Mouse (Mus musculus) frontal cortex, postnatal 14 days (tissue): ENCODE measurements around the gene Dsn1.

Source experiments
- DNase-seq, 2 experiments: peaks; one replicate each; pipeline ENCODE4 v3.0.0; 2022; ENCODE audit warnings: low spot score in 2 of 2

Dsn1 gene

DNA sequence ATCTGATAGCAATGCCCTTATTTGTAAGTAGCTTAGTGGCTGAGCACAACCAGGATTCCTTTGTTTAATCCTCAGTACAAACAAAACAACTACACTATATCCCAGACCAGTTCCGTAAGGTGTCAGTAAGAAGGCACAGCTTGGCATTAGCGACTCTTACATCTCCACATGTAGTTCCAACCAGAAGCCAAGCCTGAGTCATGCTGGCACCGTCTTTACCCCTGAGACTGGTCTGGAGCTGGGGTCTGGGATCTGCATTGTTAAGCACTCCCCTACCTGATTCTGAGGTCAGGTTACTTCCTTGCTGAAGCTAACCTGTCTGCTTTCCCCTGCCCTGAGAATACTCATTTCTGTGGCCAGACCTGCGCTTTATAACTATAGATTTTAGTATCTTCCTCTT is 38.5 kb downstream of the Dsn1 start:
- no peak for DNase-seq

DNA sequence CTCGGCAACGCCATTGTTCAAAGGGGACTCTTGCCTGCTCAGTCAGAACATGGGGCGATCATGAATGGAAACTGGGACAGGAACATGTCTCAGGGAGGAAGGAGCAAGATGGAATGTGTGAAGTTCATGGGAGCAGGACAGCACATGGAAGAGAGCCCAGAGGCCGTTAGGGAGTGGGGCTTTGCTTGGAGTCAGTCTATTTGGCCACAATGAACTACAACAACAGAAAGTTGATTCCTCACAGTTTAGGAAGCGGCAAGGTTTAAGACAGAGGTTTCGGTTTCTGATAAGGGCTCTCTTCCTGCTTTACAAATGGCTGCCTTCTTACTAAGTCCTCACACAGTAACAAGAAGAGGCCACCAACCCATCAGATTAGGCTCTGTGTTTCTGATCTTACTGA is 39.6 kb downstream of the Dsn1 start:
- DNase-seq: no peak

DNA sequence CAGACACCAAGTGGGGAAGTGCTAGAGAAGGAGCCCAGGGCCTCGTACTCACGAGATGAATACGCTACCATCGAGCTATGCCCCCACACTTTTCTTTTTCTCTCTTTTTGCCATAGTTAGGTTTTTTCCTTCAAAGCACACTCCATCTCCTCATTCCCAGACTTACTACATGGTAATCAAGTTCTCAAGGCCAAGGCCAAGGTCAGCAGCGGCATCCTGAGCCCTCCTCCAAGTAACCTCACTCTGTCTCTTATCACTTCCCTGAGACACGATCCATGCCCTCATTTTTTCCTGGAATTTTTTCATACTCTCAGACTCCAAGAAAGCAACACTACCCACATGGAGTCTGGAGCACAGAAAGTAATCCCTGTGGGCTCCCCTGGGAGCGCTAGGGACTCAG is 43.1 kb downstream of the Dsn1 start:
- no peak for DNase-seq

DNA sequence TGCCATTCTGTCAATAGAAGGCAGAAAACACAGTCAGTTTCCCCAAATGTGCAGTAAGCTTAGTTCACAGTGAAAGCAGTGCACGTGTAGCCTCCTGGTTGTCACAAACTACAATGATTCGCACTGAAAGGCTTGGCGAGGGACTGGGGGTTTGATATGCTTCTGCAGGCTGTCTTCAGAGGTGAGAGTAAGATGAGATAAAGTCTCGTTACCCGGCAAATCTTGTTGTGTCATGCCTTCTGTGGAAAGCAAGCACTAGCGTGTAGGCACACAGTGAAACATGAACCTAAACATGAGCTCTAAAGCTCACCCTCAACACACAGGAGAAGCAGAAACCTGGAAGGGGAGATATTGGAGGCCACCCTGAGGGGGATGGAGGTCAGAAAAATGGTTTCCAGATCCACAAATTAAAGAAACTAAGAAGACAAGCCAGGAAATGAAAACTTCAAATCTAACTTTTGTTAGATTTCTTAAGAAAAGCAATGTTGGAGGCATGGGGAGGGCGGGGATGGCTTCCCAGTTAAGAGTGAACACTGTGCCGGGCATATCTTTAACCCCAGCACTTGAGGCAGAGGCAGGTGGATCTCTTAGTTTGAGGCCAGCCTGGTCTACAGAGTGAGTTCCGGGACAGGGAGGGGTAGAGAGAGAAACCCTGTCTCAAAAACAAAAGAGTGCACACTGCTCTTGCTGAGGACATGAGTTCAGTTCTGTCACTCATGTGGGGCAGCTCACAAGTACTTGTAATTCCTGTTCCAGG is 48.3 kb downstream of the Dsn1 start:
- no peak for DNase-seq

DNA sequence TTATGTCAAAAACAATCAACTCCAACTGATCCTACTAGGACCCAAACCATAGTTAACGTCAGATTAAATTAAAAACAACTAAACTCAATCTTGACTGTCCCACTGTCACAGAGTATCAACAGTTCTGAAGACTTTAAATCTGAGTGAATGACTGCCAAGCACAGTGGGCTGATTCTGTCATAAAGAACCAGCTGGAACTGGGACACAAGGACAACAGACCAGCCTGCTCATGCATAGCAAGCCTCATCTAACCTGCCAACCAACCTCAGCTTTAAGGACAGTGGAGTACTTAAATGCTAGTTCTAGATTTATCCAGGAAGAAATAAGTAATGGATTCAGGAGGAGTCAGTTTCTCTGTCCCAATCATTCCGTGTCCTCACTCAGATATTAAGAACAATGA is 49.9 kb downstream of the Dsn1 start:
- no peak for DNase-seq

DNA sequence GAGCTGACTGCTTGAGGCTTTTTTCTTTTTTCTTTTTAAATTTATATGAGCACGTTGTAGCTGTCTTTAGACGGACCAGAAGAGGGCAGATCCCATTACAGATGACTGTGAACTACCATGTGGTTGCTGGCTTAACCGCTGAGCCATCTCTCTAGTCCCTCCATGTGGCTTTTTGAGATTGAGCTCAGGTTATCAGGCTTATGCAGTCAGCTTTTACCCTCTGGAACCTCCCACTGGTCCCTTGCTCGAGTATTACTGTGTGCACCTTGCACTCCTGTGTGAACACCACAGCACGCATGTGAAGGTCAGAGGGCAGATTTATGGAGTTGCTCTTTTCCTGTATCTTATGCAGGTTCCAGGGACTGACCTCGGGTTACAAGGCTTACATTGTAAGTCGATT is 50.6 kb downstream of the Dsn1 start:
- DNase-seq: no peak

DNA sequence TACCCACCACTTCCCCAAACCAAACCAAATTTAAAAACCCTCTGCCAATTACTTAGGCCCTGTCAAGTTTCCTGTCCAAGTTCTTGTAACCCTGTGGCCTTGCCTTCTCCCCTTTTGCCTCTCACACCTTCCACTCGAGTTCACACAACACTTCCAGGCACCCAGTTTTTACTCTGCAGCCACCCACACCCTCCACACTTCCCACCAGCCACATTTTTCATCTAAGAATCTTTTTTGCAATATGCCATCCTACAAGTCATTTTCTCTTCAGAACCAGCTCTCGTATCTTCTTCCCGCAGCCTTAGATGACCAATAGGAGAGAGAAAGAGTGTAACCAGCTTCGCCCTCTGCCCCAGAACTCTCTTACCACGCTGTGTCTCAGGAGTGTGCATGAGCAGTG is 52.5 kb downstream of the Dsn1 start:
- DNase-seq: no peak

DNA sequence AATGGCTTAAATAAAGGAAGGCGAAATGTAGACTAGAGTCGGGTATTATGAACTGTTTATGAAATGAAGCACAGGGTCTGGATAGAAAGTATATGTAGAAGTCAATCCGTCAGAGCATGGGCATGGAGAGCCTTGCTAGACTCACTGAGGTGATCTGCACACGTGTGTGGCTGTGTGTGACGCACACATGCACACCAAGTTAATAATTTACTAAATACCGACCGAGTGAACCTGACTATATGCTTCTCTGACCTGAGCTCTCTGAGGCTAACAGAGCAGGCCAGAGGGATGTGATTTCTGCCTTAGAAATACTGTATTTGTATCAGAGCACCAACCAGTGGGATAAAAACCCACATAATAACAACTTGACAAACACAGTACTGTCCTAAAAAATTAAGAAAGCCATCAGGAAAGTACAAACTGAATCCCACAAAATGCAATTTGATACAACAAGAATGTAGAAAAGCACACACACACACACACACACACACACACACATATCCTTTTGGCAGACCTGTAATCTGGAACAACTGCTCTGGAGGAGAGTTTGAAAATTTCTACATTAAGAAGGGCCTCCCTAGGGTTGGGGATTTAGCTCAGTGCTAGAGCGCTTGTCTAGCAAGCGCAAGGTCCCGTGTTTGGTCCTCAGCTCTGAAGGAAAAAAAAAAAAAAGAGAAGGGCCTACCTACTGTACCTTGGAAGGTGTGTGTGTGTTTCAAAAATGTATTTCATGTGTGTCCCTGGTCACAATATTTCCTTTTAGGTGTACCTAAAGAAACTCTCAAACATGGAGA is 55.5 kb downstream of the Dsn1 start:
- DNase-seq: no peak

DNA sequence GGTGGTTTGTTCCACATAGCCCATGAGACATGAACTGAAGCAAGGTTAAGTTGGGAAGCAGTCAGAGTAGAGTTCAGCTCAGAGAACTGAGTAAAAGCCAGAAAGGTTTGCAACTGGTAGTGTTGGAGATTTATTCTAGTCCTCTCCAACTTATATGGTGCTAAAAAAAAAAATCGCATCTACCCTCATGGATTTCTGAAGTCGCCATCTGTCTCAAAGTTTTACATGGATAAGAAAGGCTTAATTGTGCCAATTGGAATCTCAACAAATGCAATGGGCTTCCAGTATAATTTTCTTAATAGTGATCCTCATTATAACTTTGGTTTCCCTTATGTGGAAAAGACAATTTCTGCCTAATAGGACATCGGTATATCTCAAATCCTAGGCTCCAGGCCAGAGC is 56.1 kb downstream of the Dsn1 start:
- DNase-seq: no peak
